Mouse (Mus musculus) heart, postnatal 0 days (tissue): ENCODE data around the gene Agap1.

Experiments
- CTCF ChIP-seq: IDR thresholded peaks from 2 replicates; pipeline ENCODE4 v1.5.1; 2016; ENCODE audit warnings: antibody characterized with exemption, control low read depth, low read depth
- EP300 ChIP-seq: IDR thresholded peaks from 2 replicates; pipeline ENCODE4 v1.6.1; 2016; ENCODE audit warnings: antibody characterized with exemption, low read depth

- TF ChIP-seq CTCF, result no peak
- no peak for TF ChIP-seq EP300
Observed at GRCm38 (mm10) chr1:89902641-89903040, 448.0 kb downstream of the Agap1 start.
